Mouse (Mus musculus) brain, embryonic 14.5 days (tissue): ENCODE data around the gene Ptma. TPM values are rescaled to one million over a fixed set of nuclear protein-coding genes. Genes with fewer than 3 reads are reported as not detected.
A peak's percentile ranks its signal among the peaks of the same experiment; 100 is the strongest.

ENCODE experiments used
- DNase-seq: peaks from one replicate; pipeline ENCODE4 v3.0.0-alpha.2; 2011; ENCODE audit warnings: low read depth
- CTCF ChIP-seq: fragments of 200-500 bp; IDR thresholded peaks from 2 replicates; pipeline ENCODE4 v1.5.1; 2012; ENCODE audit warnings: inconsistent platforms, mild to moderate bottlenecking, moderate library complexity, borderline replicate concordance; ENCODE audit not compliant: insufficient read depth, insufficient read length; ENCODE audit errors: extremely low read depth
- POLR2A ChIP-seq: fragments of 200-500 bp; IDR thresholded peaks from 2 replicates; pipeline ENCODE4 v1.6.1; 2012; ENCODE audit warnings: mild to moderate bottlenecking, inconsistent platforms, borderline replicate concordance; ENCODE audit not compliant: poor library complexity, insufficient read depth, insufficient read length, severe bottlenecking; ENCODE audit errors: extremely low read depth
- polyA plus RNA-seq: library from polyadenylated mRNA; depleted of rRNA; stranded (reverse); fragments of >200 nt; gene quantifications from 2 replicates; pipeline ENCODE4 v1.2.3, GENCODE M21; 2012

Ptma gene
- polyA plus RNA-seq, 1 experiment, result 2,420 TPM

- TF ChIP-seq CTCF, result no peak
- TF ChIP-seq POLR2A, result no peak
- peak; percentile 44 for DNase-seq
These were observed 27.9 kb upstream of the Ptma start for GRCm38 (mm10) chr1:86498611-86499010.

GRCm38 (mm10) chr1:86499903-86500302, 26.6 kb upstream of the Ptma start:
- peak; percentile 68 for DNase-seq
- TF ChIP-seq POLR2A (no peak), CTCF (peak; percentile 60; the same call in 1 of the 2 replicates)

DNA sequence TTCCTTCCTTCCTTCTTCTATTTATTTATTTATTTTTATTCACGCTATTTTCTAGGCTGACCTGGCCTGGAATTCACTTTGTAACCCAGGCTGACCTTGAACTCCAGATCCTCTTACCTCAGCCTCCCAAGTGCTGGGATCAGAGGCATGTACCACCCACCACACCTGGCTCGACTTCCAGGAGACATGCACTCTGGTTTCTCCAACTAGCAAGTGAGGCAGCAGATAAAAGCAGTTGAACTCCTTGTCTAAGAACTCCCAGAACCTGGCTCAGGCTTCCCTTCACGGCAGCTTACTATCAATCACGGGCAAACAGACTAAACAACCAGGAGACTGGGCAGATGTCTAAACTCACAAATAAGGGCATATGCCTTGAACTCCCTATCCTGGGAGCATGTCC, 25.8 kb upstream of the Ptma start:
- no peak for DNase-seq

GRCm38 (mm10) chr1:86501114-86501532, 25.4 kb upstream of the Ptma start:
- TF ChIP-seq CTCF, result peak; percentile 66; the same call in 1 of the 2 replicates
- no peak for TF ChIP-seq POLR2A
- peak; percentile 89 for DNase-seq

More for the DNA sequence above, 25.8 kb upstream of the Ptma start:
- TF ChIP-seq POLR2A (no peak), CTCF (no peak)

DNA sequence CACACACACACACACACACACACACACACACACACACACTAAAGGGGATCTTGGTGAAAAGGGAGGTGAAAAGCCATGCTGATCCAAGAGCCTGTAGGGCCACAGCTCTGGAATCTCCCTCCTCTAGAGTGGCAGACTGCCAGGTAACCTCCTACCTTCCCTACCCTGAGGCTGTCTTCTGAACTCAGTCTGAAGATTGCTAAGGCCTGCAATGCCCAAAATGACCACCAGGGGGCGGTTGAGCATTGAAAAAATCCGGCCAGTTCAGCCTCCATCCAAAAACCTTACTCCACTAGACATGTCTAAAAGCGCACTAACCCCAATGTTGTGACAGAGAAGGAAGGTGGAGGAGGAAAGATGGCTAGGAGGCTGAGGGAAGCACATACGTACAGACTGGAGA, 25.0 kb upstream of the Ptma start:
- no peak for TF ChIP-seq POLR2A
- TF ChIP-seq CTCF, result peak; percentile 98
- peak; percentile 94 for DNase-seq

DNA sequence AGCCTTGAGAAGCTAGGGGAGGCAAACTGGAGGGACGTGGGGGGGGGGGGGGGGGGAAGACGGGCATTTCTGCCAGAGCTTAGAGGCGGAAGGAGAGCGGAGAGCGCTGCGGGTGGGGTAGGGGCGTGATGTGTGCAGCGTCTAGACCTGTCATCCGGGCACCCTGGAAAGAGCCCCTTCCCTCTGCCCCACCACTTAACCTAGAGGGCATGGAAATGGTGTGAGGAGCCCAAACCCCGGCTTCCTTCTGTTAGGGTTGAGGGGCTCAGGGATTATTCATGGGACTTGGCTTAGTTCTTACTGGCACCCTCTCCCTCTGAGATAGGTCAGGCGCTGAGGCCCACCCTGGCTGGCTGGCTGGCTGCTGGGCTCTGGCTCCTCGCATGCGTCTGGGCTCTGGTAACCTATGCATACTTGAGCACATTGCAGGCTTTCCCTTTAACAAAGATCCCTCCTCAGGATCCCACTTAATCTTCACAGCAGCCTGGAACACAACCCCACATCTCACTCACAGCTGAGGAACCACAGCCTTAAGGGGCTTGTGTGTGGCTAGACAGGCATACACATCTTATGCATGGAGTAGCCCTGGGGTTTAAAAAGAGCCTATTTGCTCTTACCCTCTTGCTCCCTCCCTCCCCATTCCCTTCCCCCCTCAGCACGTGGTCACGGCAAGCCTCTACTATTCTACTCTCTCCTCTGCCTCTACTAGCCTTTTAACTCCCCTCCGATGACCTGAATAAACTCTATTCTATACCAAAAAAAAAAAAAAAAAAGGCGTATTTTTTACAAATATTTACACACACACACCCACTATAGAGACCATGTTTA, 24.1 kb upstream of the Ptma start:
- peak; percentile 50 for DNase-seq
- TF ChIP-seq CTCF, result no peak
- no peak for TF ChIP-seq POLR2A

GRCm38 (mm10) chr1:86503165-86503747, 23.3 kb upstream of the Ptma start:
- DNase-seq, result peak; percentile 76
- no peak for TF ChIP-seq POLR2A
- no peak for TF ChIP-seq CTCF

GRCm38 (mm10) chr1:86503906-86504696, 22.4 kb upstream of the Ptma start:
- TF ChIP-seq CTCF, result peak; percentile 67
- peak; percentile 23 for TF ChIP-seq POLR2A
- DNase-seq, result peak; percentile 98

DNA sequence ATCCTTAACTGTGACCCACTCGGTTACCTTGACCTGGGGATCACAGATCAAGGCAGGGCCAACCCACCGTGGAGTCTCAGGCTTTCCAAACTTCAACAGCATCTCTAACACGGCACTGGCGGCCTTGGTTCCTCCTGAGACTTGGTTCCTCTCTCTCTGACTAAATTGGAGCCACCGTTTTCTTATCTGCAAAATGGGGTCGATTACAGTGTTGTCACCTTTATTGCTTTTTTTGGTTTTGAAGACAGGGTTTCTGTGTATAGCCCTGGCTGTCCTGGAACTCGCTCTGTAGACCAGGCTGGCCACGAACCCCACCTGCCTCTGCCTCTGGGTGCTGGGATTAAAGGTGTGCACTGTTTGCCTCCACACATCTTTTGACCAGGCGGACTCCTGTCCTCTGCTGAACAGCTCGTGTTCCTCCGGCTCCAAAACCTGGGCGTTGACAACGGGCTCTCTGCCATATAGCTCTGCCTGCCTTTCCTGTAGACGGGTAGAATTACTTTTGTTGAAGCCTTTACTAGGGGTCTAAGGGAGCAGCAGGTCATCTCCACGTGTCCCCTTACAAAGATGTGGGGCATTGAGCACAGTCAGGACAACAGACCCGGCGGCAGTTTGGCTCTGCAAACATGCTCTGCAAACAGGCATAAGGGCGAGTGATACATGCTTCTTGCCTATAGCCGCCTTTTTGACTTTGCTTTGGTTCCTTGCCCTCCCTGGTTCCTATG, 21.7 kb upstream of the Ptma start:
- no peak for TF ChIP-seq CTCF
- TF ChIP-seq POLR2A, result no peak
- peak; percentile 53 for DNase-seq

DNA sequence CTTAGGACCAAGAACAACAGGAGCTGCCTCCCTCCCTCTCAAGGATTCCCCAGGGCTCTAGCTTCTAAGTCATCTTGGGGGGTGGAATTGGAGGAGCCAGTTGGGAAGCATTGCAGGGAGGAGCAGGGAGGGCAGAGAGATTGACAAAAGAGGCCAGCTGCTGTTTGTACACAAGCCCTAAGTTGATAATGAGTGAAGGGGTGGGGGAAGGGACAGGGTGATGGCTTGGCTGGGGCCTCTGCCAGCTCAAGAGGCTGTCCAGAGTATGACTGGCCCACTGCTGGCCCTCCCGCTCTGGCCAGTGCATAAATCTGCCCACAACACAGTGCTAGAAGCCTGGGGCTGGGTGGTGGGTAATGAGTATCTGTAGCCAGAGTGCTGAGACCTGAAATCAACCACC, 21.1 kb upstream of the Ptma start:
- DNase-seq, result peak; percentile 77
- TF ChIP-seq CTCF, result no peak
- TF ChIP-seq POLR2A, result no peak
